Mouse (Mus musculus): Measurements from ENCODE around the gene Lbh. TPM values are rescaled to one million over a fixed set of nuclear protein-coding genes. Genes with fewer than 3 reads are reported as not detected.

Gene Lbh
- polyA plus RNA-seq, 1 experiment from 2014 or later, result 6.4 TPM

- DNase-seq (no peak), ATAC-seq (ENCODE audit: insufficient read depth) (no peak; the same call in 1 of the 2 replicates)
- Histone ChIP-seq H3K36me3 (ENCODE audit: insufficient read depth) (no peaks in the 10 kb centered on the region), H3K27ac (ENCODE audit: low read depth) (no peak overlapping the region), H3K4me3 (ENCODE audit: low read depth, low read length) (no peak overlapping the region), H3K4me2 (no peak overlapping the region), H3K9ac (no peak overlapping the region), H3K27me3 (ENCODE audit: insufficient read depth, low read length) (no peaks in the 10 kb centered on the region), H3K4me1 (ENCODE audit: insufficient read depth) (no peaks in the 10 kb centered on the region), H3K9me3 (ENCODE audit: low read depth, low read length) (no peaks in the 10 kb centered on the region)
- no peak for TF ChIP-seq CTCF (IDR thresholded peaks at IDR 0.05; ENCODE audit: low read depth)
- 32% methylated on average over 9 of the region's 9 CpGs for WGBS
Observed at GRCm38 (mm10) chr17:72903921-72904421, 14.1 kb upstream of the Lbh start.

GRCm38 (mm10) chr17:72904873-72905272 is 13.2 kb upstream of the Lbh start:
- Histone ChIP-seq H3K36me3 (ENCODE audit: insufficient read depth) (no peaks in the 10 kb centered on the region), H3K4me1 (ENCODE audit: insufficient read depth) (no peaks in the 10 kb centered on the region), H3K27me3 (ENCODE audit: insufficient read depth, low read length) (no peaks in the 10 kb centered on the region), H3K9ac (no peak overlapping the region), H3K27ac (ENCODE audit: low read depth) (no peak overlapping the region), H3K4me2 (no peak overlapping the region), H3K9me3 (ENCODE audit: low read depth, low read length) (no peaks in the 10 kb centered on the region), H3K4me3 (ENCODE audit: low read depth, low read length) (no peak overlapping the region)
- no peak for TF ChIP-seq CTCF (IDR thresholded peaks at IDR 0.05; ENCODE audit: low read depth)
- DNase-seq (no peak), ATAC-seq (ENCODE audit: insufficient read depth) (no peak)
- 73% methylated on average over 7 of the region's 7 CpGs for WGBS

- Histone ChIP-seq H3K27me3 (ENCODE audit: insufficient read depth, low read length) (no peaks in the 10 kb centered on the region), H3K27ac (ENCODE audit: low read depth) (no peak overlapping the region), H3K9ac (no peak overlapping the region), H3K36me3 (ENCODE audit: insufficient read depth) (no peaks in the 10 kb centered on the region), H3K4me3 (ENCODE audit: low read depth, low read length) (no peak overlapping the region), H3K4me1 (ENCODE audit: insufficient read depth) (no peaks in the 10 kb centered on the region), H3K9me3 (ENCODE audit: low read depth, low read length) (no peaks in the 10 kb centered on the region), H3K4me2 (no peak overlapping the region)
- ATAC-seq (ENCODE audit: insufficient read depth), result no peak
- TF ChIP-seq CTCF (IDR thresholded peaks at IDR 0.05; ENCODE audit: low read depth), result no peak
- 59% methylated on average over 10 of the region's 10 CpGs for WGBS
- DNase-seq, result no peak
Observed at GRCm38 (mm10) chr17:72906231-72906896, 11.7 kb upstream of the Lbh start.

GRCm38 (mm10) chr17:72907211-72907610 is 10.9 kb upstream of the Lbh start:
- Histone ChIP-seq H3K4me2 (no peak overlapping the region), H3K4me3 (ENCODE audit: low read depth, low read length) (no peak overlapping the region), H3K27ac (ENCODE audit: low read depth) (no peak overlapping the region), H3K9me3 (ENCODE audit: low read depth, low read length) (no peaks in the 10 kb centered on the region), H3K27me3 (ENCODE audit: insufficient read depth, low read length) (no peaks in the 10 kb centered on the region), H3K36me3 (ENCODE audit: insufficient read depth) (no peaks in the 10 kb centered on the region), H3K9ac (no peak overlapping the region), H3K4me1 (ENCODE audit: insufficient read depth) (no peaks in the 10 kb centered on the region)
- no peak for DNase-seq
- ATAC-seq (ENCODE audit: insufficient read depth), result no peak
- 82% methylated on average over 9 of the region's 9 CpGs for WGBS
- TF ChIP-seq CTCF (IDR thresholded peaks at IDR 0.05; ENCODE audit: low read depth), result no peak

GRCm38 (mm10) chr17:72907777-72908176 is 10.3 kb upstream of the Lbh start:
- Histone ChIP-seq H3K4me1 (ENCODE audit: insufficient read depth) (no peaks in the 10 kb centered on the region), H3K4me2 (no peak overlapping the region), H3K27me3 (ENCODE audit: insufficient read depth, low read length) (no peaks in the 10 kb centered on the region), H3K27ac (ENCODE audit: low read depth) (no peak overlapping the region), H3K9me3 (ENCODE audit: low read depth, low read length) (no peaks in the 10 kb centered on the region), H3K9ac (no peak overlapping the region), H3K36me3 (ENCODE audit: insufficient read depth) (no peaks in the 10 kb centered on the region), H3K4me3 (ENCODE audit: low read depth, low read length) (no peak overlapping the region)
- ATAC-seq (ENCODE audit: insufficient read depth), result no peak
- TF ChIP-seq CTCF (IDR thresholded peaks at IDR 0.05; ENCODE audit: low read depth), result no peak
- DNase-seq, result no peak
- 86% methylated on average over 8 of the region's 8 CpGs for WGBS

GRCm38 (mm10) chr17:72908561-72908960 is 9.5 kb upstream of the Lbh start:
- no peak for DNase-seq
- no peak for TF ChIP-seq CTCF (IDR thresholded peaks at IDR 0.05; ENCODE audit: low read depth)
- no peaks in the 10 kb centered on the region for H3K36me3 ChIP-seq (ENCODE audit: insufficient read depth)
- no peak overlapping the region for H3K9ac ChIP-seq
- no peak overlapping the region for H3K4me3 ChIP-seq (ENCODE audit: low read depth, low read length)
- H3K9me3 ChIP-seq (ENCODE audit: low read depth, low read length), result no peaks in the 10 kb centered on the region
- H3K27me3 ChIP-seq (ENCODE audit: insufficient read depth, low read length), result no peaks in the 10 kb centered on the region
- no peak overlapping the region for H3K4me2 ChIP-seq
- no peak for ATAC-seq (ENCODE audit: insufficient read depth)
- no peak overlapping the region for H3K27ac ChIP-seq (ENCODE audit: low read depth)
- no peaks in the 10 kb centered on the region for H3K4me1 ChIP-seq (ENCODE audit: insufficient read depth)
- WGBS, result 96% methylated on average over 3 of the region's 3 CpGs

GRCm38 (mm10) chr17:72909061-72909852 is 8.8 kb upstream of the Lbh start:
- no peaks in the 10 kb centered on the region for H3K4me1 ChIP-seq (ENCODE audit: insufficient read depth)
- no peak overlapping the region for H3K4me2 ChIP-seq
- no peak overlapping the region for H3K9ac ChIP-seq
- no peak overlapping the region for H3K27ac ChIP-seq (ENCODE audit: low read depth)
- DNase-seq, result no peak
- no peaks in the 10 kb centered on the region for H3K9me3 ChIP-seq (ENCODE audit: low read depth, low read length)
- no peaks in the 10 kb centered on the region for H3K36me3 ChIP-seq (ENCODE audit: insufficient read depth)
- no peak for ATAC-seq (ENCODE audit: insufficient read depth)
- 79% methylated on average over 7 of the region's 7 CpGs for WGBS
- no peak overlapping the region for H3K4me3 ChIP-seq (ENCODE audit: low read depth, low read length)
- TF ChIP-seq CTCF (IDR thresholded peaks at IDR 0.05; ENCODE audit: low read depth), result no peak
- no peaks in the 10 kb centered on the region for H3K27me3 ChIP-seq (ENCODE audit: insufficient read depth, low read length)

All from lung, embryonic 14.5 days (tissue).